In genomic region chr3:97818383-97818982, GRCm38 (mm10) we compare ENCODE assay signal across 18 mouse cellular contexts.
A peak's percentile ranks its signal among the peaks of the same experiment; 100 is the strongest.
DNase-seq lines count a peak whose midpoint lies in the region; ATAC-seq and TF ChIP-seq lines count a peak whose summit lies in the region.
"Had no signal": no experiment of that assay in that cellular context is flagged by ENCODE, and none has a peak within 500 bp of the region (broad histone marks: within the 10 kb centered on the region; RNA-seq: fewer than 3 reads in every experiment).

No protein-coding gene starts in this region.

- H3K27ac ChIP-seq in stomach, embryonic 14.5 days (ENCODE audit: low read length), result peak overlapping the region; percentile 15; the same call in 1 of the 2 replicates
- H3K27ac ChIP-seq in stomach, postnatal 0 days (replicated peaks), result no peak overlapping the region
- peak overlapping the region; percentile 53; the same call in 1 of the 2 replicates for H3K27ac ChIP-seq in liver, embryonic 11.5 days (ENCODE audit: low read depth, low read length)
- H3K27ac ChIP-seq in stomach, embryonic 16.5 days (ENCODE audit: low read length), result peak overlapping the region; percentile 34; the same call in 1 of the 2 replicates
- H3K27ac ChIP-seq: forebrain, embryonic 10.5 days; hindbrain, embryonic 13.5 days; macrophage; midbrain, embryonic 13.5 days had no signal

- ATAC-seq in stomach, embryonic 14.5 days (ENCODE audit: insufficient number of reproducible peaks, insufficient read depth, low FRiP score, low read depth), result no peak
- no peak for ATAC-seq in stomach, postnatal 0 days (ENCODE audit: low FRiP score, low TSS enrichment)
- no peak for ATAC-seq in liver, embryonic 11.5 days (replicated peaks; ENCODE audit: low FRiP score)
- no peak for ATAC-seq in stomach, embryonic 16.5 days (ENCODE audit: insufficient read depth, low FRiP score)
- ATAC-seq: CD4-positive, CD25-positive, alpha-beta regulatory T cell, adult 4 months; midbrain, embryonic 13.5 days had no signal

- 59% methylated on average over 1 of the region's 1 CpGs for whole genome bisulfite sequencing in stomach, embryonic 14.5 days
- 60% methylated on average over 1 of the region's 1 CpGs for WGBS in stomach, postnatal 0 days
- WGBS in liver, embryonic 11.5 days, result 71% methylated on average over 1 of the region's 1 CpGs
- WGBS in stomach, embryonic 16.5 days, result 59% methylated on average over 1 of the region's 1 CpGs

- no peak overlapping the region for H3K4me3 ChIP-seq in stomach, embryonic 14.5 days (ENCODE audit: low read depth, low read length)
- no peak overlapping the region for H3K4me3 ChIP-seq in stomach, postnatal 0 days (ENCODE audit: low read depth, low read length)
- no peak overlapping the region for H3K4me3 ChIP-seq in liver, embryonic 11.5 days (ENCODE audit: low read depth, low read length)
- no peak overlapping the region for H3K4me3 ChIP-seq in stomach, embryonic 16.5 days (replicated peaks; ENCODE audit: low read length)
- H3K4me3 ChIP-seq: forebrain, embryonic 10.5 days; hindbrain, embryonic 13.5 days; midbrain, embryonic 13.5 days had no signal

- no peaks in the 10 kb centered on the region for H3K4me1 ChIP-seq in stomach, embryonic 14.5 days (ENCODE audit: control insufficient read depth, insufficient read depth, low read length)
- no peaks in the 10 kb centered on the region for H3K4me1 ChIP-seq in stomach, postnatal 0 days (replicated peaks; ENCODE audit: control insufficient read depth, insufficient read depth)
- H3K4me1 ChIP-seq in liver, embryonic 11.5 days (replicated peaks; ENCODE audit: control insufficient read depth, insufficient read depth, low read length), result no peaks in the 10 kb centered on the region
- H3K4me1 ChIP-seq in stomach, embryonic 16.5 days (ENCODE audit: control insufficient read depth, insufficient read depth, low read length), result no peaks in the 10 kb centered on the region
- H3K4me1 ChIP-seq: midbrain, embryonic 13.5 days had no signal

- TF ChIP-seq CTCF in stomach, postnatal 0 days (IDR thresholded peaks at IDR 0.05; ENCODE audit: low read depth), result no peak

- TF ChIP-seq EP300 in stomach, postnatal 0 days (optimal IDR thresholded peaks at IDR 0.05), result no peak

- DNase-seq in stomach, postnatal 0 days (ENCODE audit: low spot score), result no peak
- peak; percentile 84 for DNase-seq in kidney, adult 9 months
- no peak for DNase-seq in liver, embryonic 11.5 days (ENCODE audit: low spot score)
- no peak for DNase-seq in cerebellum, adult 9-11 months
- DNase-seq in layer of hippocampus, postnatal 10 days (ENCODE audit: low spot score in 2 of 2), result no peak
- DNase-seq in right cerebral cortex, postnatal 4 days, result no peak
- DNase-seq: adrenal gland, adult 2 months; cerebellum, adult 11-12 months; gastrocnemius, postnatal 36 days; left cerebral cortex, postnatal 4 days; lung, embryonic 14.5 days had no signal

- H3K9me3 ChIP-seq in stomach, embryonic 14.5 days (ENCODE audit: control insufficient read depth, low read depth, low read length), result no peaks in the 10 kb centered on the region
- no peaks in the 10 kb centered on the region for H3K9me3 ChIP-seq in stomach, postnatal 0 days (ENCODE audit: control insufficient read depth, low read length)
- H3K9me3 ChIP-seq in liver, embryonic 11.5 days (ENCODE audit: control insufficient read depth, low read length), result no peaks in the 10 kb centered on the region
- no peaks in the 10 kb centered on the region for H3K9me3 ChIP-seq in stomach, embryonic 16.5 days (replicated peaks; ENCODE audit: control insufficient read depth, low read length)
- H3K9me3 ChIP-seq: forebrain, embryonic 10.5 days; hindbrain, embryonic 13.5 days; midbrain, embryonic 13.5 days had no signal

- H3K27me3 ChIP-seq in stomach, embryonic 14.5 days (ENCODE audit: control insufficient read depth, insufficient read depth, low read length), result no peaks in the 10 kb centered on the region
- H3K27me3 ChIP-seq in stomach, postnatal 0 days (ENCODE audit: control insufficient read depth, insufficient read depth, low read length), result no peaks in the 10 kb centered on the region
- peaks cover 6% of the 10 kb centered on the region; the same call in 1 of the 2 replicates for H3K27me3 ChIP-seq in liver, embryonic 11.5 days (replicated peaks; ENCODE audit: control insufficient read depth, insufficient read depth, low read length)
- peaks cover 5% of the 10 kb centered on the region; the same call in 1 of the 2 replicates for H3K27me3 ChIP-seq in stomach, embryonic 16.5 days (ENCODE audit: control insufficient read depth, insufficient read depth, low read length)

- no peak overlapping the region for H3K9ac ChIP-seq in stomach, embryonic 14.5 days (replicated peaks; ENCODE audit: low read depth, low read length)
- no peak overlapping the region for H3K9ac ChIP-seq in stomach, postnatal 0 days (ENCODE audit: low read length)
- no peak overlapping the region for H3K9ac ChIP-seq in liver, embryonic 11.5 days (ENCODE audit: low read depth, low read length)
- H3K9ac ChIP-seq in stomach, embryonic 16.5 days (ENCODE audit: low read length), result no peak overlapping the region
- H3K9ac ChIP-seq: hindbrain, embryonic 13.5 days; lung, embryonic 14.5 days; midbrain, embryonic 13.5 days had no signal

- no peaks in the 10 kb centered on the region for H3K36me3 ChIP-seq in stomach, embryonic 14.5 days (ENCODE audit: control insufficient read depth, insufficient read depth, low read length)
- H3K36me3 ChIP-seq in stomach, postnatal 0 days (ENCODE audit: control insufficient read depth, insufficient read depth, low read length), result no peaks in the 10 kb centered on the region
- no peaks in the 10 kb centered on the region for H3K36me3 ChIP-seq in liver, embryonic 11.5 days (ENCODE audit: control insufficient read depth, insufficient read depth, low read length)
- H3K36me3 ChIP-seq in stomach, embryonic 16.5 days (ENCODE audit: control insufficient read depth, insufficient read depth, low read length), result no peaks in the 10 kb centered on the region
- H3K36me3 ChIP-seq: forebrain, embryonic 10.5 days; hindbrain, embryonic 13.5 days; midbrain, embryonic 13.5 days had no signal

- no peak overlapping the region for H3K4me2 ChIP-seq in stomach, embryonic 14.5 days (replicated peaks; ENCODE audit: low read depth, low read length)
- H3K4me2 ChIP-seq in stomach, postnatal 0 days (replicated peaks; ENCODE audit: low read depth), result no peak overlapping the region
- no peak overlapping the region for H3K4me2 ChIP-seq in liver, embryonic 11.5 days
- H3K4me2 ChIP-seq in stomach, embryonic 16.5 days (ENCODE audit: low read depth, low read length), result no peak overlapping the region
- H3K4me2 ChIP-seq: hindbrain, embryonic 13.5 days; lung, embryonic 14.5 days; midbrain, embryonic 13.5 days had no signal
